Mouse (Mus musculus) neural tube, embryonic 12.5 days (tissue): ENCODE measurements around the gene Gjb2. TPM values are rescaled to one million over a fixed set of nuclear protein-coding genes. Genes with fewer than 3 reads are reported as not detected.
A peak's percentile ranks its signal among the peaks of the same experiment; 100 is the strongest.
"Not testable (repeated sequence)": the region's sequence is repeated elsewhere in the genome, so short reads cannot be mapped to it uniquely, and the experiment has no call there.

ENCODE experiments used
- ATAC-seq: fragments of 200-750 bp; cut with Nextera tagmentation; 2 replicates; pipeline ENCODE4 v1.8.0; 2017; ENCODE audit warnings: low read depth, mild to moderate bottlenecking, moderate TSS enrichment, moderate library complexity; ENCODE audit not compliant: low FRiP score
- H3K27ac ChIP-seq: fragments of 300-500 bp; sonication (generic); 2 replicates; pipeline ENCODE4 v1.5.1; 2016
- H3K27me3 ChIP-seq: fragments of 300-500 bp; sonication (generic); replicated peaks from 2 replicates; pipeline ENCODE4 v1.6.1; 2016; ENCODE audit warnings: mild to moderate bottlenecking
- H3K36me3 ChIP-seq: fragments of 300-500 bp; sonication (generic); 2 replicates; pipeline ENCODE4 v1.6.1; 2016; ENCODE audit warnings: mild to moderate bottlenecking
- H3K4me1 ChIP-seq: fragments of 300-500 bp; sonication (generic); 2 replicates; pipeline ENCODE4 v1.6.1; 2016
- H3K4me2 ChIP-seq: fragments of 300-500 bp; sonication (generic); replicated peaks from 2 replicates; pipeline ENCODE4 v1.6.1; 2016; ENCODE audit warnings: mild to moderate bottlenecking
- H3K4me3 ChIP-seq: fragments of 300-500 bp; sonication (generic); 2 replicates; pipeline ENCODE4 v1.5.1; 2016
- H3K9ac ChIP-seq: fragments of 300-500 bp; sonication (generic); 2 replicates; pipeline ENCODE4 v1.6.1; 2016; ENCODE audit warnings: mild to moderate bottlenecking
- H3K9me3 ChIP-seq: fragments of 300-500 bp; sonication (generic); 2 replicates; pipeline ENCODE4 v1.6.1; 2016; ENCODE audit warnings: mild to moderate bottlenecking
- WGBS: fragments of 180-500 bp; shearing (Covaris S2); methylation state at CpG from one replicate; pipeline ENCODE4 v1.1.7; 2016; 5-methylcytosine and 5-hydroxymethylcytosine counted together
- polyA plus RNA-seq: library from polyadenylated mRNA; unstranded; fragments of >200 nt; fragmentation: Nextera tagmentation; extraction: Ambion mirVana; gene quantifications from 2 replicates; pipeline ENCODE4 v1.2.1, GENCODE M21; 2016

Gjb2 gene
- polyA plus RNA-seq, 1 experiment from 2014 or later, result 29.6 TPM

DNA sequence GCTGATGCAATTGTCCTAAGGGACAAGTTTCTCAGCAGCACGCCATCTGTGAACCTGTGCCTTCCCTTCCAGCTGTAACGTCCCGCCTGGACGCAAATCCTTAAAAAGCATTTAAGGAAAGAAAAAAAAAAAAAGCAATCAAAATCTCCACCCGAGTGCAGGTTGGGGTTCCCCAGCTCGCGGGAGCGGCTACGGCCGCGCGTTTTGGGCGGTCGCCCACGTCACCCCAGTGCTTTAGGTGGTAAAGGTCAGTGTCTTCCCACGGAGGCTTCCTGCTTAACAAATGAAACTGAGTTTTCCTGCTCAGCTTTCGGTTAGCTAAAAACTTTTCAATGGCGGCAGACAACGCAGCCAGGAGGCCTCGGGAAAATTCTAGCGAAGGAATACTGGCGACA, 794 bp downstream of the Gjb2 start:
- peak overlapping the region; percentile 100 for H3K4me2 ChIP-seq
- ATAC-seq, result no peak
- peaks cover 17% of the 10 kb centered on the region for H3K4me1 ChIP-seq
- no peaks in the 10 kb centered on the region for H3K9me3 ChIP-seq
- no peaks in the 10 kb centered on the region for H3K36me3 ChIP-seq
- H3K27me3 ChIP-seq, result peaks cover 61% of the 10 kb centered on the region
- peak overlapping the region; percentile 60 for H3K4me3 ChIP-seq
- WGBS, result 1% methylated on average over 22 of the region's 22 CpGs
- peak overlapping the region; percentile 51 for H3K9ac ChIP-seq
- H3K27ac ChIP-seq, result no peak overlapping the region

GRCm38 (mm10) chr14:57103121-57103520, 1.4 kb downstream of the Gjb2 start:
- Histone ChIP-seq H3K27me3 (peaks cover 61% of the 10 kb centered on the region), H3K4me1 (peaks cover 17% of the 10 kb centered on the region), H3K27ac (no peak overlapping the region), H3K36me3 (no peaks in the 10 kb centered on the region), H3K9me3 (no peaks in the 10 kb centered on the region), H3K9ac (no peak overlapping the region), H3K4me3 (0 out of 2 replicates have a peak overlapping the region, but pooled peaks have one; percentile 60), H3K4me2 (no peak overlapping the region)
- WGBS, result 55% methylated on average over 6 of the region's 6 CpGs
- no peak for ATAC-seq

- Histone ChIP-seq H3K27me3 (peaks cover 51% of the 10 kb centered on the region), H3K4me3 (no peak overlapping the region), H3K27ac (no peak overlapping the region), H3K36me3 (no peaks in the 10 kb centered on the region), H3K9me3 (no peaks in the 10 kb centered on the region), H3K4me2 (no peak overlapping the region), H3K4me1 (peaks cover 17% of the 10 kb centered on the region), H3K9ac (no peak overlapping the region)
- WGBS, result 83% methylated on average over 7 of the region's 7 CpGs
- no peak for ATAC-seq
These were observed 2.9 kb downstream of the Gjb2 start for GRCm38 (mm10) chr14:57101623-57102022.

DNA sequence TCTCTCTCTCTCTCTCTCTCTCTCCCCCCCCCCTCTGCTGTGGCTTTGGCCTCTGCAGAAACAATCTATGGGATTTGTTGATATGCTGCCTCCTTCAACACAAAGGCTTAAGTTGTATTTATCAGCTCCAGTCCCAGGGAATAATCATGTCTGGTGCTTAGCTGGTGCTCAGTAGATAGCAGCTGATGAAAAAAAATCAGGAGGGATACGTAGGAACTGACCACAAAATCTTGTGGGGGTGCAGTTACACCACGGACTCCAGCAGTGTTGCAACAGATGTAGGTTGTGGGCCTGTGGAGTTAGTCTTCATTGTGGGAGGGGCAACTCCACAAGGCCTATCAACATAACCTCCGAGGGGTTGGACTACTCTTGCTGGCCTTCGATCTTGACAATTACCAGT, 8.6 kb downstream of the Gjb2 start:
- 81% methylated on average over 4 of the region's 4 CpGs for WGBS
- no peak for ATAC-seq
- H3K9ac ChIP-seq, result no peak overlapping the region
- no peak overlapping the region for H3K4me2 ChIP-seq
- no peaks in the 10 kb centered on the region for H3K4me1 ChIP-seq
- H3K36me3 ChIP-seq, result no peaks in the 10 kb centered on the region
- H3K9me3 ChIP-seq, result no peaks in the 10 kb centered on the region
- H3K27me3 ChIP-seq, result no peaks in the 10 kb centered on the region
- no peak overlapping the region for H3K27ac ChIP-seq
- H3K4me3 ChIP-seq, result no peak overlapping the region

- Histone ChIP-seq H3K4me1 (no peaks in the 10 kb centered on the region), H3K27ac (no peak overlapping the region), H3K9ac (no peak overlapping the region), H3K36me3 (no peaks in the 10 kb centered on the region), H3K9me3 (no peaks in the 10 kb centered on the region), H3K27me3 (no peaks in the 10 kb centered on the region), H3K4me2 (no peak overlapping the region), H3K4me3 (no peak overlapping the region)
- no peak for ATAC-seq
- WGBS, result 9% methylated on average over 8 of the region's 8 CpGs
These were observed 11.5 kb downstream of the Gjb2 start for GRCm38 (mm10) chr14:57093029-57093428.

- H3K36me3 ChIP-seq, result no peaks in the 10 kb centered on the region
- H3K4me2 ChIP-seq, result no peak overlapping the region
- no peak for ATAC-seq
- H3K27ac ChIP-seq, result no peak overlapping the region
- H3K4me1 ChIP-seq, result no peaks in the 10 kb centered on the region
- WGBS, result 56% methylated on average over 2 of the region's 2 CpGs
- H3K4me3 ChIP-seq, result no peak overlapping the region
- no peaks in the 10 kb centered on the region for H3K27me3 ChIP-seq
- H3K9ac ChIP-seq, result no peak overlapping the region
- H3K9me3 ChIP-seq, result no peaks in the 10 kb centered on the region
These were observed 14.5 kb downstream of the Gjb2 start for GRCm38 (mm10) chr14:57090001-57090400.

- Histone ChIP-seq H3K9me3 (no peaks in the 10 kb centered on the region), H3K27me3 (no peaks in the 10 kb centered on the region), H3K9ac (no peak overlapping the region), H3K4me3 (no peak overlapping the region), H3K4me2 (no peak overlapping the region), H3K27ac (no peak overlapping the region), H3K36me3 (no peaks in the 10 kb centered on the region), H3K4me1 (no peaks in the 10 kb centered on the region)
- WGBS, result 88% methylated on average over 7 of the region's 7 CpGs
- ATAC-seq, result no peak
These were observed 15.4 kb downstream of the Gjb2 start for GRCm38 (mm10) chr14:57089107-57089506.

DNA sequence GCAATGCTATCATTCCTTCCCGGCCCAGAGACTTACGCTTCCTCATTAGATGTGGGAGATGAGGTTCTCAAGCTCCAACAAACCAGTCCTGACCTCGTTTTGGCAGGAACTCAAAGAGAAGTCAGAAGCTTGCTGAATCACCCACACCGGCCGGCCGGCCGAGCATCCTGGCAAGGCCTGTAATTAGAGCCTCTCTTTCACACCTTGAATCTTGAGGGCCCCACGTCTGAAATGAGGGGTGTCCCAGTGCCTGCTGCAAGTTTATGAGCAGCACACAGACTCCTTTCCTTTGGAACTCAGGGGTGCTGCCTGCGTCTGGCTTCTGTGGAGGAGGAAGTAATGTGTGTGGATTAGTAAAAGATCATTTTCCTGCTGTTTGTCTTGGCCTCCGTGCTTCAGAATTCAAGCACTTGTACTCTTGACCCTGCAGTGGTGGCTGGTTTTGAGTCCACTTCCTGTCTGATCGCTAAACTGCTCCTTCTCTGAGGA, 20.3 kb downstream of the Gjb2 start:
- WGBS, result 71% methylated on average over 11 of the region's 11 CpGs
- no peaks in the 10 kb centered on the region for H3K9me3 ChIP-seq

DNA sequence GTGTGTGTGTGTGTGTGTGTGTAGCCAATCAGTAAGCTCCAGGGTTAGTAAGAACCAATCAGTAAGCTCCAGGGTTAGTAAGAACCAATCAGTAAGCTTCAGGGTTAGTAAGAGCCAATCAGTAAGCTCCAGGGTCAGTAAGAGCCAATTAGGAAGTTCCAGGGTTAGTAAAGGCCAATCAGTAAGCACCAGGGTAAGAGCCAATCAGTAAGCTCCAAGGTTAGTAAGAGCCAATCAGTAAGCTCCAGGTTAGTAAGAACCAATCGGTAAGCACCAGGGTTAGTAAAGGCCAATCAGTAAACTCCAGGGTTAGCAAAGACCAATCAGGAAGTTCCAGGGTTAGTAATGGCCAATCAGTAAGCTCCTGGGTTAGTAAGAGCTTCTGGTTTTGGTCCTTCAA, 21.6 kb downstream of the Gjb2 start:
- no peak overlapping the region for H3K9ac ChIP-seq
- ATAC-seq, result no peak
- H3K27me3 ChIP-seq, result no peaks in the 10 kb centered on the region
- H3K4me3 ChIP-seq, result no peak overlapping the region
- H3K4me1 ChIP-seq, result no peaks in the 10 kb centered on the region
- H3K36me3 ChIP-seq, result no peaks in the 10 kb centered on the region
- WGBS, result 100% methylated on average over 1 of the region's 1 CpGs
- H3K27ac ChIP-seq, result no peak overlapping the region
- no peak overlapping the region for H3K4me2 ChIP-seq
- no peaks in the 10 kb centered on the region for H3K9me3 ChIP-seq

More for the DNA sequence above, 20.3 kb downstream of the Gjb2 start:
- Histone ChIP-seq H3K36me3 (no peaks in the 10 kb centered on the region), H3K4me1 (no peaks in the 10 kb centered on the region), H3K4me3 (no peak overlapping the region), H3K27me3 (no peaks in the 10 kb centered on the region), H3K9ac (no peak overlapping the region), H3K4me2 (no peak overlapping the region), H3K27ac (no peak overlapping the region)
- ATAC-seq, result no peak

- 85% methylated on average over 6 of the region's 6 CpGs for WGBS
- H3K4me1 ChIP-seq, result no peaks in the 10 kb centered on the region
- H3K27me3 ChIP-seq, result no peaks in the 10 kb centered on the region
- no peak overlapping the region for H3K9ac ChIP-seq
- no peak overlapping the region for H3K4me3 ChIP-seq
- H3K9me3 ChIP-seq, result no peaks in the 10 kb centered on the region
- H3K27ac ChIP-seq, result no peak overlapping the region
- ATAC-seq, result no peak
- no peak overlapping the region for H3K4me2 ChIP-seq
- no peaks in the 10 kb centered on the region for H3K36me3 ChIP-seq
These were observed 29.0 kb downstream of the Gjb2 start for GRCm38 (mm10) chr14:57075537-57075936.

GRCm38 (mm10) chr14:57069906-57070305, 34.6 kb downstream of the Gjb2 start:
- not testable (repeated sequence) for H3K36me3 ChIP-seq, H3K4me1 ChIP-seq, H3K27me3 ChIP-seq, H3K27ac ChIP-seq, H3K9ac ChIP-seq, H3K9me3 ChIP-seq, H3K4me2 ChIP-seq, H3K4me3 ChIP-seq, ATAC-seq
- WGBS, result 0% methylated on average over 2 of the region's 2 CpGs

- Histone ChIP-seq H3K4me2 (no peak overlapping the region), H3K9me3 (no peaks in the 10 kb centered on the region), H3K4me3 (no peak overlapping the region), H3K36me3 (no peaks in the 10 kb centered on the region), H3K4me1 (no peaks in the 10 kb centered on the region), H3K27ac (no peak overlapping the region), H3K9ac (no peak overlapping the region), H3K27me3 (no peaks in the 10 kb centered on the region)
- no peak for ATAC-seq
These were observed 38.4 kb downstream of the Gjb2 start for GRCm38 (mm10) chr14:57066053-57066452.

- H3K36me3 ChIP-seq, H3K4me3 ChIP-seq, ATAC-seq, H3K4me2 ChIP-seq, H3K9ac ChIP-seq, H3K27ac ChIP-seq, H3K9me3 ChIP-seq: not testable (repeated sequence)
- H3K4me1 ChIP-seq, result peaks cover 11% of the 10 kb centered on the region
- peaks cover 39% of the 10 kb centered on the region for H3K27me3 ChIP-seq
- 0% methylated on average over 1 of the region's 1 CpGs for WGBS
These were observed 44.5 kb downstream of the Gjb2 start for GRCm38 (mm10) chr14:57060052-57060451.
